Mouse (Mus musculus) CH12.LX (cell line): ENCODE data around the gene Mrpl42.

Experiments used
- PAX5 ChIP-seq: IDR thresholded peaks from 2 replicates; pipeline ENCODE4 v1.6.1; 2012; ENCODE audit warnings: low read length, inconsistent platforms, mixed read lengths
- RAD21 ChIP-seq: IDR thresholded peaks from 2 replicates; pipeline ENCODE4 v1.6.1; 2011; ENCODE audit warnings: low read depth, mild to moderate bottlenecking, low read length, improper control_type of control experiment, moderate library complexity
- USF1 ChIP-seq: IDR thresholded peaks from 2 replicates; pipeline ENCODE4 v1.6.1; 2014; ENCODE audit warnings: low read depth, mild to moderate bottlenecking, inconsistent platforms, low read length, improper control_type of control experiment

GRCm38 (mm10) chr10:95465485-95465896, 36.2 kb downstream of the Mrpl42 start:
- TF ChIP-seq RAD21: no peak
- TF ChIP-seq PAX5: no peak
- no peak for TF ChIP-seq USF1
